Mouse (Mus musculus) intestine, embryonic 16.5 days (tissue): ENCODE data around the gene Gbf1. TPM values are rescaled to one million over a fixed set of nuclear protein-coding genes. Genes with fewer than 3 reads are reported as not detected.

Experiments used
- ATAC-seq: fragments of 200-750 bp; cut with Nextera tagmentation; 2 replicates; pipeline ENCODE4 v1.8.0; 2017; ENCODE audit warnings: moderate TSS enrichment, moderate library complexity
- H3K27ac ChIP-seq: fragments of 300-500 bp; sonication (generic); 2 replicates; pipeline ENCODE4 v1.5.1; 2014; ENCODE audit warnings: mild to moderate bottlenecking, low read length
- H3K27me3 ChIP-seq: fragments of 300-500 bp; sonication (generic); replicated peaks from 2 replicates; pipeline ENCODE4 v1.6.1; 2014; ENCODE audit warnings: low read length, control low read depth, mixed read lengths; ENCODE audit not compliant: control insufficient read depth, insufficient read depth
- H3K36me3 ChIP-seq: fragments of 300-500 bp; sonication (generic); 2 replicates; pipeline ENCODE4 v1.6.1; 2014; ENCODE audit warnings: low read length, control low read depth; ENCODE audit not compliant: control insufficient read depth, insufficient read depth
- H3K4me1 ChIP-seq: fragments of 300-500 bp; sonication (generic); 2 replicates; pipeline ENCODE4 v1.6.1; 2014; ENCODE audit warnings: low read length, control low read depth, mixed read lengths; ENCODE audit not compliant: control insufficient read depth, insufficient read depth
- H3K4me2 ChIP-seq: fragments of 300-500 bp; sonication (generic); 2 replicates; pipeline ENCODE4 v1.6.1; 2014; ENCODE audit warnings: low read depth, low read length, control low read depth
- H3K4me3 ChIP-seq: fragments of 300-500 bp; sonication (generic); 2 replicates; pipeline ENCODE4 v1.5.1; 2014; ENCODE audit warnings: mild to moderate bottlenecking, low read length
- H3K9ac ChIP-seq: fragments of 300-500 bp; sonication (generic); 2 replicates; pipeline ENCODE4 v1.6.1; 2014; ENCODE audit warnings: low read depth, low read length
- H3K9me3 ChIP-seq: fragments of 300-500 bp; sonication (generic); 2 replicates; pipeline ENCODE4 v1.6.1; 2016; ENCODE audit warnings: low read length, control low read depth; ENCODE audit not compliant: control insufficient read depth
- WGBS: fragments of 180-500 bp; shearing (Covaris S2); extraction: QIAGEN DNeasy Blood & Tissue Kit; methylation state at CpG from one replicate; pipeline ENCODE4 v1.1.7; 2014; 5-methylcytosine and 5-hydroxymethylcytosine counted together
- polyA plus RNA-seq: library from polyadenylated mRNA; unstranded; fragments of >200 nt; fragmentation: Nextera tagmentation; extraction: Ambion mirVana; gene quantifications from 2 replicates; pipeline ENCODE4 v1.2.1, GENCODE M21; 2015

The Gbf1 gene
- polyA plus RNA-seq, 1 experiment from 2014 or later: 33.6 TPM

GRCm38 (mm10) chr19:46300294-46301045 lies 148.2 kb downstream of the Gbf1 start:
- peaks cover 7% of the 10 kb centered on the region for H3K4me1 ChIP-seq
- ATAC-seq: no peak
- 41% methylated on average over 8 of the region's 8 CpGs for WGBS

GRCm38 (mm10) chr19:46302551-46302950 lies 150.2 kb downstream of the Gbf1 start:
- WGBS: 88% methylated on average over 4 of the region's 4 CpGs

More at GRCm38 (mm10) chr19:46300294-46301045, 148.2 kb downstream of the Gbf1 start:
- H3K9ac ChIP-seq: no peak overlapping the region
- no peaks in the 10 kb centered on the region for H3K27me3 ChIP-seq
- no peak overlapping the region for H3K27ac ChIP-seq
- no peak overlapping the region for H3K4me3 ChIP-seq
- no peaks in the 10 kb centered on the region for H3K36me3 ChIP-seq
- H3K4me2 ChIP-seq: no peak overlapping the region
- no peaks in the 10 kb centered on the region for H3K9me3 ChIP-seq

GRCm38 (mm10) chr19:46303251-46304215 lies 151.2 kb downstream of the Gbf1 start:
- Histone ChIP-seq H3K9ac (peak overlapping the region; percentile 79), H3K36me3 (no peaks in the 10 kb centered on the region), H3K27me3 (peaks cover 5% of the 10 kb centered on the region; the same call in 1 of the 2 replicates), H3K4me3 (peak overlapping the region; percentile 81), H3K4me2 (peak overlapping the region; percentile 98), H3K27ac (peak overlapping the region; percentile 83; the same call in 1 of the 2 replicates), H3K9me3 (no peaks in the 10 kb centered on the region), H3K4me1 (peaks cover 18% of the 10 kb centered on the region)
- WGBS: 50% methylated on average over 18 of the region's 18 CpGs
- ATAC-seq: no peak

More at GRCm38 (mm10) chr19:46302551-46302950, 150.2 kb downstream of the Gbf1 start:
- Histone ChIP-seq H3K4me2 (no peak overlapping the region), H3K9me3 (no peaks in the 10 kb centered on the region), H3K4me1 (peaks cover 15% of the 10 kb centered on the region), H3K4me3 (no peak overlapping the region), H3K9ac (no peak overlapping the region), H3K27ac (no peak overlapping the region), H3K36me3 (no peaks in the 10 kb centered on the region), H3K27me3 (no peaks in the 10 kb centered on the region)
- ATAC-seq: no peak

GRCm38 (mm10) chr19:46304216-46304841 lies 152.0 kb downstream of the Gbf1 start, which contains the start of gene Nfkb2:
Gene Nfkb2, plus strand, starts transcription at chr19:46304320.
- Histone ChIP-seq H3K9me3 (no peaks in the 10 kb centered on the region), H3K4me2 (peak within 1 kb of the TSS; percentile 98), H3K27ac (peak within 1 kb of the TSS; percentile 83), H3K9ac (peak within 1 kb of the TSS; percentile 79), H3K36me3 (no peaks in the 10 kb centered on the region), H3K4me1 (peaks cover 25% of the 10 kb centered on the region), H3K27me3 (peaks cover 5% of the 10 kb centered on the region; the same call in 1 of the 2 replicates), H3K4me3 (peak within 1 kb of the TSS; percentile 81)
- under 1% methylated on average over 39 of the region's 39 CpGs for WGBS
- peak; percentile 94 for ATAC-seq

DNA sequence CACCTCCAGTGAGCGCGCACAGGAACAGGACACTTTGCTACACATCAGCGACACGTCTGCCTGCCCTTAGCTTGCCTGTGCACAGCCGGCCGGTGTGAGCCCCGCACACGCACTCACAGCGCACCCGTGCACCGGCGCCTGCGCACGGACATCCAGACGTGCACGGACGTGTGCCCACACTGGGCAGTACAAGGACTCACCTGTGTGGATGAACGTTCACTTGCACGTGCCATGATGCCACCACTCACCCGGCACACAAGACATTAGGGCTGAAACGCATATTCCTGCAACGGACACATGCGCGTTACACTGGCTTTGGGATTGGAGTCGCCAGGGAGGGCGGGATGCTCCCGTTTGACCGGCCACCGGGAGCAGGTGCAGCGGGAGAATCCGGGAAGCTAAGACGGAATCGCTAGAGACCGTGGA lies 152.6 kb downstream of the Gbf1 start:
- WGBS: under 1% methylated on average over 34 of the region's 34 CpGs
- H3K4me2 ChIP-seq: peak overlapping the region; percentile 98
- peak; percentile 52 for ATAC-seq

DNA sequence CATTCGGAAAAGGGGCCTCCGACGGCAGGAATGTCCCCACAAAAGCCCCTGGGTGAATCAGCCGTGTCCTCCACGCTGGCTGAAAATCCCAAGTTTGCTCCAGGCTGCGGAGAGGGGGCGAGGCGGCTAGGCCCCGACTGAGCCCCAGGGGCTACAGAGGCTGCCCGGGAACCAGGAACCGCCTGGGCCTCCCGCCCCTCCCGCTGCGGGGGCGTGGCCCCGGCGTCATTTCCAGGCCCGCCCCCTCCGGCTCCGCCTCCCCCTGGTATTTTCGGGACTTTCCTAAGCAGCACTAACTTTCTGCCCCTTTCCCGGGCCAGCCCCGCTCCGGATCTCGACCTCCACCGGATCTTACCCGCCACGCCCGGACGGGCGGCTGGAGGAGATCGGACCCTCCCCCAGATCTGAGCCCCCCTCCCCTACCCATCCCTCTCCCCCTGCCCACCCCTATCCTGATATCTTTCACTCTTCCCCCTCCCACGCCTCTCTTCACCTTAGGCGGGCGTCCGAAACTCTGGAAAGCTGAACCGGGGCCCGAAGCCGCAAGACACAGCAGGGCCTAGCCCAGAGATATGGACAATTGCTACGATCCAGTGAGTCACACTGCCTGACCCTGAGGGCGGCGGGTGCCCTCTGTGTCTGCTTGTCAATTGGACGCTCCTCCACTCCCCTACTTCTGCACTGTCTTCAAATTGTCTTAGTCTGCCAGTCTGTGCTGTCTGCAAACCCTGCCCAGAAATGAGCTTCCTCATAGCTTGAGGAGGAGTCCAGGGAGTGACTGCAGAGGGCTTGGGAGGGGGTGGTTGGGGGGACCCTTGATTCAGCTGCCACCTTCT lies 153.3 kb downstream of the Gbf1 start:
- Histone ChIP-seq H3K36me3 (no peaks in the 10 kb centered on the region), H3K4me3 (peak overlapping the region; percentile 81), H3K9me3 (no peaks in the 10 kb centered on the region), H3K27me3 (peaks cover 5% of the 10 kb centered on the region; the same call in 1 of the 2 replicates), H3K4me2 (peak overlapping the region; percentile 98), H3K4me1 (peaks cover 25% of the 10 kb centered on the region), H3K9ac (peak overlapping the region; percentile 79), H3K27ac (peak overlapping the region; percentile 83)
- peak; percentile 67 for ATAC-seq
- under 1% methylated on average over 39 of the region's 43 CpGs for WGBS

More for the DNA sequence above, 152.6 kb downstream of the Gbf1 start:
- Histone ChIP-seq H3K27ac (peak overlapping the region; percentile 83), H3K9ac (peak overlapping the region; percentile 79), H3K4me3 (peak overlapping the region; percentile 81), H3K36me3 (no peaks in the 10 kb centered on the region), H3K4me1 (peaks cover 25% of the 10 kb centered on the region), H3K9me3 (no peaks in the 10 kb centered on the region), H3K27me3 (peaks cover 5% of the 10 kb centered on the region; the same call in 1 of the 2 replicates)

DNA sequence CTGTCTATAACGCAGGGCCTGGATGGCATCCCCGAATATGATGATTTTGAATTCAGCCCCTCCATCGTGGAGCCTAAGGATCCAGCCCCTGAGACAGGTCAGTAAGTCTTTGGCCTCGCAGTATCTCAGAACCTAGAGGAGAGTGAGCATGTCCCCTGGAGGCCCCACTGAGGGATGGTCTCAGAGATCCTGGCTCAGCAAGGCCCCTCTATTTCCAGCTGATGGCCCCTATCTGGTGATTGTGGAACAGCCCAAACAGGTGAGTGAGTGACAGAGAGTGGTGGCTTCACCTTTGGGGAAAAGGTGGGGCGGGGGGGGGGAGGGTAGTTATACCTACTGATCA lies 153.9 kb downstream of the Gbf1 start:
- H3K9me3 ChIP-seq: no peaks in the 10 kb centered on the region
- peaks cover 25% of the 10 kb centered on the region for H3K4me1 ChIP-seq
- peak overlapping the region; percentile 45; the same call in 1 of the 2 replicates for H3K27ac ChIP-seq
- H3K36me3 ChIP-seq: 0 out of 2 replicates have a peak, but pooled peaks cover 3% of the 10 kb centered on the region
- H3K4me3 ChIP-seq: peak overlapping the region; percentile 81
- no peak for ATAC-seq
- peak overlapping the region; percentile 98 for H3K4me2 ChIP-seq
- H3K9ac ChIP-seq: peak overlapping the region; percentile 79
- peaks cover 5% of the 10 kb centered on the region; the same call in 1 of the 2 replicates for H3K27me3 ChIP-seq
- 55% methylated on average over 5 of the region's 5 CpGs for WGBS

DNA sequence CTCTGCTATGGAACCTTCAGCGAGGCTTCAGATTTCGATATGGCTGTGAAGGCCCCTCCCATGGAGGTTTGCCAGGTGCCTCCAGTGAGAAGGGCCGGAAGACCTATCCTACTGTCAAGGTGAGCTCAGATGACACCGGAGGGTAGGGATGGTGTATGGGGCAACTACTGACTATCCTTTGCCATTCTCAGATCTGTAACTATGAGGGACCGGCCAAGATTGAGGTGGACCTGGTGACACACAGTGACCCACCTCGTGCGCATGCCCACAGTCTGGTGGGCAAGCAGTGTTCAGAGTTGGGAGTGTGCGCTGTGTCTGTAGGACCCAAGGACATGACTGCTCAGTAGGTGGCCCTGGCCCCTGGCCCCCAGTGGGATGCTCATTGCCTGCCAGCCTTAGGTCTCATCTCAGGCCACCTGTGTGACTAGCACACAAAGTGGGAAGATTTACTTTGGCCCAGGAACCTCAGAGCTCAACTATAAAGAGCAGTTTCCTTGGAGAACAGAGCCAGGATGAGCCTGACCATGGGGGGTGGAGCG lies 154.5 kb downstream of the Gbf1 start:
- 92% methylated on average over 9 of the region's 9 CpGs for WGBS
- no peak overlapping the region for H3K4me2 ChIP-seq

More for the DNA sequence above, 154.5 kb downstream of the Gbf1 start:
- 0 out of 2 replicates have a peak, but pooled peaks cover 3% of the 10 kb centered on the region for H3K36me3 ChIP-seq
- no peak overlapping the region for H3K9ac ChIP-seq
- no peak overlapping the region for H3K27ac ChIP-seq
- no peak overlapping the region for H3K4me3 ChIP-seq
- peaks cover 25% of the 10 kb centered on the region for H3K4me1 ChIP-seq
- ATAC-seq: no peak
- H3K9me3 ChIP-seq: no peaks in the 10 kb centered on the region
- H3K27me3 ChIP-seq: peaks cover 5% of the 10 kb centered on the region; the same call in 1 of the 2 replicates
